Mouse (Mus musculus): ENCODE results near the gene Uqcc3. TPM values are rescaled to one million over a fixed set of nuclear protein-coding genes. Genes with fewer than 3 reads are reported as not detected.

Uqcc3 gene
- polyA plus RNA-seq (2014; fragmentation: Illumina TruSeq; extraction: RNeasy Lipid Tissue Mini Kit (QIAGEN cat#74804); ENCODE audit: low read depth, low replicate concordance), result 6.6 TPM

DNA sequence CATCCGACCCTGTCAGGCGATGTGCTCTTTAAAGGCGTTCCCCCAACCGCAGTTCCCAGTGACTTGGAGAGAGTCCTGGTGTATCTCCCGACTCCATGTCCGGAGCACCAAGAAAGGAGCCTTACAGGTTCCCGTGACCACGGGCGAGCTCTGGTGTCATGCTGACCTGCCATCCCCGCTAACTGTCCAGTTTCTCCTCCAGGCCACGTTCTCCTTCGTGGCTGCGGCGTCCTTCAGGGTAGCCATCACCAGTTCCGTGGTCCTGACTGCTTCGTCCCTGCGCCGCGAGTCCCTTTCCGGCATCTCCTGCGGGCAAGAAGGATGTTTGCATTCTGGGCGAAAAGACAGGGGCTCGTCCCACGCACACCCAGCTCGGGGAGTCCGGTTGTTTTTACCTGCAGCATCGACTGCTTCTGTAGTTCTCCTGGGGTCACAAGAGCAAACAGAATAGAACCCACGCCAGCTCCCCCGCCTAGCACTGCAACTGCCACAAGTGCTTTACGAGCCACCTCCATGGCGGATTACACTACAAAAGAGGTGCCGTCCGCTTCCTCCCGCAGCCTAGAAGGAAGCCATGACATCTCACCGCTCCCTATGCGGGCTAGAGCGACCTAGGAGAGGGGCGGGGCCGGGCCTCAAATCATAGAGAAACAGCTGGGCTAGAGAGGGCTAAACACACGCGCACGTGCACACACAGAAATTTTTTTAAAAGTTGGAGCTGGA lies at the start of gene Uqcc3:
TSS of gene Uqcc3 (minus strand) at position 613 of the 723 bp plus-strand sequence.

GRCm38 (mm10) chr19:8929224-8930088 lies 48.7 kb upstream of the Uqcc3 start, which contains the start of the genes Rom1 and Eml3:
Gene Rom1, minus strand, starts transcription at chr19:8929356.
Gene Eml3, plus strand, starts transcription at chr19:8929552.

GRCm38 (mm10) chr19:8920073-8920736 lies 39.5 kb upstream of the Uqcc3 start, which contains the start of gene B3gat3:
Gene B3gat3, plus strand, starts transcription at chr19:8920374.

DNA sequence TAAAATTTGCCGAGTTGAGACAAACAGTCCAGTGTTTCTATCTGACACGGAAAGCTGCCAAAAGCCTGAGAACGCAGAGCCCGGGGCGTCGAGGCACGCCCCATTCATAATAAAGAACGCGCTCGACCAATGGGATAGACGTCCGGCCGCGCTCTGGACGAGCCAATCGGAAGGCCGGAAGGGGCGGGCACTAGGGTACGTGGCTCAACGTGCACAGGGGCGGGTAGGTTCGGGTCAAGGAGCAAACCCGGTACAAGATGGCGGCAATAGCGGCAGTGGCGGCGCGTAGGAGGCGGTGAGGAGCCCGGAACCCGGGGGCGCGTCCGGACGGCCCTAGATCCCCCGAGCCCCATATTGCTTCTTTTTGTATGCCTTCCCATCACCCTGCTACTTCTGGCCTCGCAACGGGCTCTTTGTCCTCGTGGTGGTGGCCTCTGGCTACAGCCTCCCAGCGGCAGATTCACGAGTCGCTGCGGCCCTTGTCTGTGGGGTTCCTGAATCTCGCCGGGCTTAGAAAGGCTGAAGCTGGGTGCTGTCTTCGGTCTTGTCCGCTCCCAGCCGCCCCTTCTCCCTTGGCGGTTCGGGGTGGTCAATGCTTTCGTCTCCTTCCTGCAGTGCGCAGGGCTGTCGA lies 17.3 kb upstream of the Uqcc3 start, which contains the start of gene Ganab:
TSS of gene Ganab (plus strand) at position 207 of the 631 bp plus-strand sequence.

GRCm38 (mm10) chr19:8892829-8893766 lies 12.4 kb upstream of the Uqcc3 start, which contains the start of gene Ints5:
Gene Ints5, plus strand, starts transcription at chr19:8893005.

DNA sequence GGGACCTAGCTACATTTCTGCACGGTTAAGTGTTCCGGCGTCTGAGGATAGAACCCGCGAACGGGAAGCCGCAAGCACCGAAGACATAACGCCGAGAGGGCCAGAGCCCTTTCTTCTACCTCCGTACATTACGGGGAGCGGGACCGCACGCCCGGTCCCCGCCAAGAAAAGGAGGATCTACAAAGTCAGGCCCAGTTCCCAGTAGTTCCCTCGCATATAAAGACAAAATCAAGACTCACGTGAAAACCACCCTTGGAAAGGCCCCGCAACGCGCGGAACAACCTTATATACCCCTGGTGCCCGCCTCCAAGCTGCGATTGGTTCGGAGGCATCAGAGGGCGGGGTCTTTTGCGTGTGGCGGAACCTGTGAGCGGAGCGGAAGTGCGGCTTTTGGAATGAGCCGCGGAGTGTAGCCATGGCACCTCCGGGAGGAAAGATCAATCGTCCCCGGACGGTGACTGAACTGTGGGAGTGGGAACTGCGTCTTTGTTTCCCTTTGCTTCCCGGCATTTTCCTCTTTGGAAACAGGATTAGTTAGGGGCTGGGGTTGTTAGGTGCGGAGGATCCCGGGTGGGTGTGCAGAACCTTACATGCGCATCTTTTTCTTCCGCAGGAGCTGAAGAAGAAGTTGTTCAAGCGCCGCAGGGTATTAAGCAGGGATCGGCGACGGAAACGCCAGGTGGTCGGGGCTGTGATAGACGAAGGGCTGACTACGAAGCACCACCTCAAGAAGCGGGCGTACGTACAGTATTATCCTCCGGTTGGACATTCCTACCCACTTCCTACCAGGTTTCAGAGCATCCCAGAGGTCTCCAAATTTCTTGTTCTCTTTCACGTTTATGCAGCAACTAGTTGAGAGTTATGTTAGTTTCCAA lies 8.0 kb upstream of the Uqcc3 start, which contains the start of the genes 1810009A15Rik and Gm49416:
TSS of gene 1810009A15Rik (plus strand) at position 343 of the 875 bp plus-strand sequence.
TSS of gene Gm49416 (plus strand) at position 416 of the 875 bp plus-strand sequence.

DNA sequence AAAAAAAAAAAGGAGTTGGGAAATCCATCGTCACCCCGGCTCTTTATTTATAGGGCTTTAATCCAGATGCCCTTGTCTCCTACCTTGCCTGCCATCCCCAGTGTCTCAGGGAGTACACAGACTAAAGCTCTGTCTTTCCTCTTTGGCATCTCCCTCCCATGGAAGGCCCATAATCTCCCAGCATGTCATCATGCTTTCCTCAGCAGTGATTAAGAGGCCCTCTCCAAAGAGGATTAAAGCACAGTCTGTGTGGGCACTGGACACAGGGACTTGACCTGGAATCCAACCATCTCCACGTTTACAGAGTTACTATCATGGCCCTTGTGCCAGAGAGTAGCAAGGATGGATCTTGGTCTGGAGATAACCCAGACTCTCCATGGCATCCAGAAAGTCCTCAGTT lies 2.9 kb upstream of the Uqcc3 start, which contains the start of the genes Lbhd1 and Gm49403:
TSS of gene Lbhd1 (plus strand) at position 117 of the 400 bp plus-strand sequence.
TSS of gene Gm49403 (plus strand) at position 315 of the 400 bp plus-strand sequence.

GRCm38 (mm10) chr19:8871267-8872186 lies 9.2 kb downstream of the Uqcc3 start, which contains the start of gene Ubxn1:
Gene Ubxn1, plus strand, starts transcription at chr19:8871496.

GRCm38 (mm10) chr19:8850402-8850901 lies 30.3 kb downstream of the Uqcc3 start, which contains the start of gene Lrrn4cl:
Gene Lrrn4cl, plus strand, starts transcription at chr19:8850768.

GRCm38 (mm10) chr19:8839103-8839907 lies 41.4 kb downstream of the Uqcc3 start, which contains the start of gene Gng3:
Gene Gng3, minus strand, starts transcription at chr19:8839194.

DNA sequence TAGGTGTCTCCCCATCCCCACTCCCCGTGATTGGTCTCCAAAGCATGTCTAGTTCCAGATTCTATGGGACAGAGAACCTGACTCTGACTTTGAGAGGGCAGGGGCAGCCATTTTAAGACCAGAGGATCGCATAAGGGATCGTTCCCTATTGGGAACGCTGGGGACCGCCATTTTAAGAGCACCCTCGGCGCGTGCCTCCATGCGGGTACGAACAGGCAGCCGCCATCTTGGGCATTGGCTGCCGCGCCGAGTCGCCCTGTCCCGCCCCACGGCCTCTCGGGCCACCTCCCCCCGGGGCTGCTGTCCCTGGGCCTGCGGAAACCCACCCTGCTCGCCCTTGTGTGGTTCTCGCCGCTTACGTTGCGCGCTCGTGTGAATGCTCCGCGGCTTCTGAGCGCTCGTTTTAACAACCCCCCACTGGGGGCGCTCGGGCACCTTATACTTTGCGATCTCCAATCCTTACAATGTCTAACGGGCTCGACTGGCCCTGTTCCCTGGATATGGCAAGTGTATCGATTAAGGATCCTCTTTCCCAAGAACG lies 43.4 kb downstream of the Uqcc3 start, which contains the start of gene Bscl2:
TSS of gene Bscl2 (plus strand) at position 217 of the 541 bp plus-strand sequence.

Other genes starting within 250 kb of the Uqcc3 start
- not detected for gene Chrm1, start 217.1 kb downstream of the Uqcc3 start, polyA plus RNA-seq (2014; fragmentation: Illumina TruSeq; extraction: RNeasy Lipid Tissue Mini Kit (QIAGEN cat#74804); ENCODE audit: low read depth, low replicate concordance)
- gene Slc3a2, start 157.6 kb downstream of the Uqcc3 start, polyA plus RNA-seq (2014; fragmentation: Illumina TruSeq; extraction: RNeasy Lipid Tissue Mini Kit (QIAGEN cat#74804); ENCODE audit: low read depth, low replicate concordance), result 283 TPM
- 6.9 TPM for gene Wdr74, start 145.1 kb downstream of the Uqcc3 start, polyA plus RNA-seq (2014; fragmentation: Illumina TruSeq; extraction: RNeasy Lipid Tissue Mini Kit (QIAGEN cat#74804); ENCODE audit: low read depth, low replicate concordance)
- not detected for gene 1700092M07Rik, start 140.2 kb downstream of the Uqcc3 start, polyA plus RNA-seq (2014; fragmentation: Illumina TruSeq; extraction: RNeasy Lipid Tissue Mini Kit (QIAGEN cat#74804); ENCODE audit: low read depth, low replicate concordance)
- gene Stx5a, start 139.5 kb downstream of the Uqcc3 start, polyA plus RNA-seq (2014; fragmentation: Illumina TruSeq; extraction: RNeasy Lipid Tissue Mini Kit (QIAGEN cat#74804); ENCODE audit: low read depth, low replicate concordance), result 39.9 TPM
- 50.7 TPM for gene Nxf1, start 123.8 kb downstream of the Uqcc3 start, polyA plus RNA-seq (2014; fragmentation: Illumina TruSeq; extraction: RNeasy Lipid Tissue Mini Kit (QIAGEN cat#74804); ENCODE audit: low read depth, low replicate concordance)
- gene Tmem223, start 109.9 kb downstream of the Uqcc3 start, polyA plus RNA-seq (2014; fragmentation: Illumina TruSeq; extraction: RNeasy Lipid Tissue Mini Kit (QIAGEN cat#74804); ENCODE audit: low read depth, low replicate concordance), result 44.7 TPM
- 44.0 TPM for gene Tmem179b, start 106.5 kb downstream of the Uqcc3 start, polyA plus RNA-seq (2014; fragmentation: Illumina TruSeq; extraction: RNeasy Lipid Tissue Mini Kit (QIAGEN cat#74804); ENCODE audit: low read depth, low replicate concordance)
- gene Taf6l, start 94.5 kb downstream of the Uqcc3 start, polyA plus RNA-seq (2014; fragmentation: Illumina TruSeq; extraction: RNeasy Lipid Tissue Mini Kit (QIAGEN cat#74804); ENCODE audit: low read depth, low replicate concordance), result 0.77 TPM
- 71.4 TPM for gene Polr2g, start 82.3 kb downstream of the Uqcc3 start, polyA plus RNA-seq (2014; fragmentation: Illumina TruSeq; extraction: RNeasy Lipid Tissue Mini Kit (QIAGEN cat#74804); ENCODE audit: low read depth, low replicate concordance)
- 0.28 TPM for gene Zbtb3, start 78.4 kb downstream of the Uqcc3 start, polyA plus RNA-seq (2014; fragmentation: Illumina TruSeq; extraction: RNeasy Lipid Tissue Mini Kit (QIAGEN cat#74804); ENCODE audit: low read depth, low replicate concordance)
- 58.2 TPM for gene Ttc9c, start 61.6 kb downstream of the Uqcc3 start, polyA plus RNA-seq (2014; fragmentation: Illumina TruSeq; extraction: RNeasy Lipid Tissue Mini Kit (QIAGEN cat#74804); ENCODE audit: low read depth, low replicate concordance)
- 109 TPM for gene Hnrnpul2, start 60.9 kb downstream of the Uqcc3 start, polyA plus RNA-seq (2014; fragmentation: Illumina TruSeq; extraction: RNeasy Lipid Tissue Mini Kit (QIAGEN cat#74804); ENCODE audit: low read depth, low replicate concordance)
- not detected for gene AC129217.1, start 51.1 kb downstream of the Uqcc3 start, polyA plus RNA-seq (2014; fragmentation: Illumina TruSeq; extraction: RNeasy Lipid Tissue Mini Kit (QIAGEN cat#74804); ENCODE audit: low read depth, low replicate concordance)
- gene Bscl2, start 43.5 kb downstream of the Uqcc3 start, polyA plus RNA-seq (2014; fragmentation: Illumina TruSeq; extraction: RNeasy Lipid Tissue Mini Kit (QIAGEN cat#74804); ENCODE audit: low read depth, low replicate concordance), result 21.8 TPM
- gene Gng3, start 41.7 kb downstream of the Uqcc3 start, polyA plus RNA-seq (2014; fragmentation: Illumina TruSeq; extraction: RNeasy Lipid Tissue Mini Kit (QIAGEN cat#74804); ENCODE audit: low read depth, low replicate concordance), result not detected
- 0.69 TPM for gene Lrrn4cl, start 30.2 kb downstream of the Uqcc3 start, polyA plus RNA-seq (2014; fragmentation: Illumina TruSeq; extraction: RNeasy Lipid Tissue Mini Kit (QIAGEN cat#74804); ENCODE audit: low read depth, low replicate concordance)
- 17.7 TPM for gene Ubxn1, start 9.4 kb downstream of the Uqcc3 start, polyA plus RNA-seq (2014; fragmentation: Illumina TruSeq; extraction: RNeasy Lipid Tissue Mini Kit (QIAGEN cat#74804); ENCODE audit: low read depth, low replicate concordance)
- 56.4 TPM for gene Lbhd1, start 2.8 kb upstream of the Uqcc3 start, polyA plus RNA-seq (2014; fragmentation: Illumina TruSeq; extraction: RNeasy Lipid Tissue Mini Kit (QIAGEN cat#74804); ENCODE audit: low read depth, low replicate concordance)
- not detected for gene Gm49403, start 3.0 kb upstream of the Uqcc3 start, polyA plus RNA-seq (2014; fragmentation: Illumina TruSeq; extraction: RNeasy Lipid Tissue Mini Kit (QIAGEN cat#74804); ENCODE audit: low read depth, low replicate concordance)
- gene 1810009A15Rik, start 7.9 kb upstream of the Uqcc3 start, polyA plus RNA-seq (2014; fragmentation: Illumina TruSeq; extraction: RNeasy Lipid Tissue Mini Kit (QIAGEN cat#74804); ENCODE audit: low read depth, low replicate concordance), result 17.3 TPM
- gene Gm49416, start 8.0 kb upstream of the Uqcc3 start, polyA plus RNA-seq (2014; fragmentation: Illumina TruSeq; extraction: RNeasy Lipid Tissue Mini Kit (QIAGEN cat#74804); ENCODE audit: low read depth, low replicate concordance), result not detected
- 0.32 TPM for gene Ints5, start 12.1 kb upstream of the Uqcc3 start, polyA plus RNA-seq (2014; fragmentation: Illumina TruSeq; extraction: RNeasy Lipid Tissue Mini Kit (QIAGEN cat#74804); ENCODE audit: low read depth, low replicate concordance)
- 80.0 TPM for gene Ganab, start 17.1 kb upstream of the Uqcc3 start, polyA plus RNA-seq (2014; fragmentation: Illumina TruSeq; extraction: RNeasy Lipid Tissue Mini Kit (QIAGEN cat#74804); ENCODE audit: low read depth, low replicate concordance)
- 5.2 TPM for gene B3gat3, start 39.5 kb upstream of the Uqcc3 start, polyA plus RNA-seq (2014; fragmentation: Illumina TruSeq; extraction: RNeasy Lipid Tissue Mini Kit (QIAGEN cat#74804); ENCODE audit: low read depth, low replicate concordance)
- 0.40 TPM for gene Rom1, start 48.4 kb upstream of the Uqcc3 start, polyA plus RNA-seq (2014; fragmentation: Illumina TruSeq; extraction: RNeasy Lipid Tissue Mini Kit (QIAGEN cat#74804); ENCODE audit: low read depth, low replicate concordance)
- gene Eml3, start 48.6 kb upstream of the Uqcc3 start, polyA plus RNA-seq (2014; fragmentation: Illumina TruSeq; extraction: RNeasy Lipid Tissue Mini Kit (QIAGEN cat#74804); ENCODE audit: low read depth, low replicate concordance), result 2.1 TPM
- 47.2 TPM for gene Mta2, start 61.0 kb upstream of the Uqcc3 start, polyA plus RNA-seq (2014; fragmentation: Illumina TruSeq; extraction: RNeasy Lipid Tissue Mini Kit (QIAGEN cat#74804); ENCODE audit: low read depth, low replicate concordance)
- gene Tut1, start 72.9 kb upstream of the Uqcc3 start, polyA plus RNA-seq (2014; fragmentation: Illumina TruSeq; extraction: RNeasy Lipid Tissue Mini Kit (QIAGEN cat#74804); ENCODE audit: low read depth, low replicate concordance), result 2.3 TPM
- 56.6 TPM for gene Eef1g, start 86.1 kb upstream of the Uqcc3 start, polyA plus RNA-seq (2014; fragmentation: Illumina TruSeq; extraction: RNeasy Lipid Tissue Mini Kit (QIAGEN cat#74804); ENCODE audit: low read depth, low replicate concordance)
- 25.5 TPM for gene Ahnak, start 108.4 kb upstream of the Uqcc3 start, polyA plus RNA-seq (2014; fragmentation: Illumina TruSeq; extraction: RNeasy Lipid Tissue Mini Kit (QIAGEN cat#74804); ENCODE audit: low read depth, low replicate concordance)
- gene Scgb1a1, start 207.0 kb upstream of the Uqcc3 start, polyA plus RNA-seq (2014; fragmentation: Illumina TruSeq; extraction: RNeasy Lipid Tissue Mini Kit (QIAGEN cat#74804); ENCODE audit: low read depth, low replicate concordance), result not detected